Mouse (Mus musculus): Measurements from ENCODE around the gene Zp3.
A peak's percentile ranks its signal among the peaks of the same experiment; 100 is the strongest.

Zp3 gene

DNA sequence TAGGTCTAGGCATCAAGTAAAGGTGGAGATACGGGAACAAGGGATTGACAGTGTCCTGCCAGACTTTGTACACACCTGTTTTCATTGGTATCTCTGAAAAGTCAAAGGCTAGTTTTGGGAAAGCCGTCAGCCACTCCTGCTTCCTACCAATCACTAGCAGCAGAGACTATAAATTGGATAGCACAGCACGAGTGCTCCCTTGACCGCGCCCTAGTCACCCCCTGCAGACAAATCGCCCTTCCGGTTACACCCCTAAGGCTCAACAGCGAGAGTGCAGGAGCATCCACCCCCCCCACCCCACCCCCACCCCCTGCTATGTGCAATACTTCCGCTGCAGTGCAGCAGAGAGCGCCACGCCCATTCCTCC, 17.8 kb upstream of the Zp3 start:
- no peak for DNase-seq (ENCODE audit: low spot score)

DNA sequence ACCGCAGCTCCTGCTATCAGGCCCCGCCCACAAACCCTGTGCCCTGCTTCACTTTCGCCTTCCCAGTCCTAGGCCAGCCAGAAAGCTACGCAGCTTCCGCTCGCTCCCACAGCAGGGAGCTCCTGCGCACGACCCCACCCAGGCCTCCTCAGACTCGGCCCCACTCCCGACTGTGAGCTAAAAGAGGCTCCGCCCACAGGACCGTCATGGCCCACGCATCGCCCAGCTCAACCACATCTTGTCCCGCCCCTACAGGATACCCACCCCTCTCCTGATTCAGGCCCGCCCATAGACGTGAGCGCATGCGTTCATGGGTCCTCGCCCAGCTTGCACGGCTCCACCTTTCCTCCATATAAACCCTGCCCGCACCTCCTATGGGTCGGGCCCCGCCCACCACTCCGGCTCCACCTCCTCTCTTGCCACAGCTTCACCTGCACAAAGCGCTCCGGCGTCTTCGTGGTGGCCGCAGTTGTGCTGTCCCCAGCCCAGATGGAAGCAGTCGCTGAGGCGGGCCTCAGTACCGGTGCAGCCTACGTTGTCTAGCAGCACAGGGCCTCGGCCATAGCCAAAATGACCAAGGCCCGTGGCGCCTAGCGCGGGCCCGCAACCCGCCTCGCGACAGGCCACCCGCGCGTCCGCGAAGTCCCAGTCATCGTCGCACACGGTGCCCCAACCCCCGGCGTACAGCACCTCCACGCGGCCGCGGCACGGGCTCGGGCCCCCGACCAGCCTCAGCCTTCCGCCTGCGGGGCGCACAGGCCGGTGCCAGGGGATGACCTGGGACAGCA, 17.2 kb upstream of the Zp3 start:
- peak; percentile 98 for DNase-seq (ENCODE audit: low spot score)

GRCm38 (mm10) chr5:135963280-135963627, 16.6 kb upstream of the Zp3 start:
- DNase-seq (ENCODE audit: low spot score): no peak

DNA sequence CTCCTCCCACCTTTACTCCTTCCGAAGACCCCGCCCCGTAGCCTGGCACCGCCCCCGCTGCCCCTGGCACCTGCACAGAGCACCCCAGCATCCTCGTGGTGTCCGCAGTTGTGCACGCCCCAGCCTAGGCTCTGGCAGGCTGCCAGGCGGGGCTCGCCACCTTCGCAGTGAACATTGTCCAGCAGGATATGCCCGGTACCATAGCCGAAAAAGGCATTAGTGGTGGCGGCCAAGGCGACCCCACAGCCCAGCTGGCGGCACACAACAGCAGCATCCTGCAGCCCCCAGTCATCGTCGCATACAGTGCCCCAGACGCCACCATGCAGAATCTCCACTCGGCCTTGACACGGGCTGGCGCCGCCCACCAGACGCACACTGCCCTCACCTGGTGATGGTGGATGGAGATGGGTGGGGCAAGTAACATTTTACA, 14.4 kb upstream of the Zp3 start:
- DNase-seq (ENCODE audit: low spot score): no peak

DNA sequence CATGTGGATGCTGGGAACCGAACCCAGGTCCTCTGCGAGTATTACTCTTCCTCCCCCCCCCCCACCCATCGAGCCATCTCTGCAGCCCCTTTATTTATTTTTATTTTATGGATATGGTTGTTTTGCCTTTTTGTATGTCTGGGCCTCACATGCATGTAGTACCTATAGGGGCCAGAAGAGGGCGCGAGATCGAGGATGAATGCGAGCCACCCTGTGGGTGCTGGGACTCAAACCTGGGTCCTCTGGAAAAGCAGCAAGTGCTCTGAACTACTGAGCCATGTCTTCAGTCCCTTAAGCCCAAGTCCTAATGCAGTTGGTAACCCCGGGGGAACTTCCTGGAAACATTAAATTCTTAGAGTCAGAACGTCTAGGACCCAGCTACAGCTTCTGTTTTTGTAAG, 13.0 kb upstream of the Zp3 start:
- DNase-seq (ENCODE audit: low spot score): no peak

DNA sequence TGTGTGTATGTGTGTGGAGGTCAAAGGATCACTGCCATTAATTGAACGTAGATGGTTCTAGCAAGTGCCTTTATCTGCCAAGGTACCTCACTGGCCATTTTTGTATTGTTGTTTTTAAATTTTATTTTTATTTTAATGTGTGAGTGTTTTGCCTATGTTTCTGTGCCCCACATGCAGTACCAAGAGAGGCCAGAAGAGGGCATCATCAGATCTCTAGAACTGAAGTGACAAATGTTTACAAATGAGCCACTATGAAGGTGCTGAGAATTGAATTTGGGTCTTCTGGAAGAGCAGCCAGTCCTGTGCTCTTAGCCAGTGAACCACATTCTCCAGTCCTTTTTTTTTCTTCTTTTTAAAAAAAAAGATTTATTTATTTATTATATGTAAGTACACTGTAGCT, 11.1 kb upstream of the Zp3 start:
- DNase-seq (ENCODE audit: low spot score): no peak

DNA sequence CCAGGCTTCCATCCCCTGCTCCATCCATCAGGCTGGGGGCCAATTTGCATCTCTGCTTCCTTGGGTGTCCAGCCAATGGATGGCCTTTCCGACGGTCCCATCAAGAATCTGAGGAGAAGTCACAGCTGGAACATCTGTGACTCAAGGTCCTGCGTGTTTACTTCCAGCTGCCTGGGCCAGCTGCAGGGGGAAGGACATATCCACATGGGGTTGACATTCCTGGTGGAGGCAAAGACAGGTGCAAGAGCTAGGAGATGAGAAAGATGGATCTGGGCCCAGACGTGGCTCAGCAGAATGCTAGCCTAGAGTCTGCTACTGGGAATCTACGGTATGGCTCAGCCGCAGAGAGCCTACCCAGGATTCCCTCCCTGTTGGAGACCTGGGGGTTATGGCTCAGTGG, 9.7 kb upstream of the Zp3 start:
- DNase-seq (ENCODE audit: low spot score): no peak

GRCm38 (mm10) chr5:135971876-135972275, 8.0 kb upstream of the Zp3 start:
- DNase-seq (ENCODE audit: low spot score): no peak

DNA sequence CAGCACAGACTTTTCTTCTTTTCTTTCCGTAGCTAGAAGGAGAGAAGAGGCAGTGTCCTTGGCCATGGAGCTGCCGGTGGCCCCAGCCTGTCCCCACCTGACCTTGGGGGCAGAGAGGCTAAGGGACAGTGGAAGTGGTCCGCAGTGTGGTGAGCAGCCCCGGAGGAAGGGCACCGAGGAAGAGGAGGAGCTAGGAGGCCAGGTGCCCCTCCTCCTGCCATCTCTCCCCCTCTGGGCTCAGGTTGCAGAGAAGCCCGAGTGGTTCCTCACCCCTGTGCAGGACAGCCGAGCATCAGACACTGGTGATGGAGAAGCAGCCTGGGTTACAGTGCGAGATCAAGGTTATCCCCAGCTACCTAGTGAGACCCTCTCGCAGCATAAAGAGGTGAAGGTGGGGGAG, 5.5 kb upstream of the Zp3 start, which contains the start of gene Ssc4d:
Gene Ssc4d, minus strand, starts transcription at position 167 of the 400 bp plus-strand sequence.
- DNase-seq (ENCODE audit: low spot score): no peak

- no peak for DNase-seq (ENCODE audit: low spot score)
Measured at GRCm38 (mm10) chr5:135975893-135976668, 3.8 kb upstream of the Zp3 start.

DNA sequence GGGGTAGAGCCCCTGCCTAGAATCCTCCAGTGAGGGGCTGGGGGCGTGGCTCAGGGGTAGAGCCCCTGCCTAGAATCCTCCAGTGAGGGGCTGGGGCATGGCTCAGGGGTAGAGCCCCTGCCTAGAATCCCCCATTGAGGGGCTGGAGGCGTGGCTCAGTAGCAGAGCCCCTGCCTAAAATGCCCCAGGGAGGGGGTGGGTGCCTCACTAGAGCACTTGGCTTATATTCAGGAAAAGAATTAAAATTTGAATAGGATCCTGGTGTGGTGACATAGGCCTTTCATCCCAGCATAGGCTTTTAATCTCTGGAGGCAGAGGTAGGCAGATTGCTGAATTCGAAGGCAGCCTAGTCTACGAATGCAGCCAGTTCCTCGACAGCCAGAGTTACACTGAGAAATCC, 518 bp upstream of the Zp3 start:
- no peak for DNase-seq (ENCODE audit: low spot score)

DNA sequence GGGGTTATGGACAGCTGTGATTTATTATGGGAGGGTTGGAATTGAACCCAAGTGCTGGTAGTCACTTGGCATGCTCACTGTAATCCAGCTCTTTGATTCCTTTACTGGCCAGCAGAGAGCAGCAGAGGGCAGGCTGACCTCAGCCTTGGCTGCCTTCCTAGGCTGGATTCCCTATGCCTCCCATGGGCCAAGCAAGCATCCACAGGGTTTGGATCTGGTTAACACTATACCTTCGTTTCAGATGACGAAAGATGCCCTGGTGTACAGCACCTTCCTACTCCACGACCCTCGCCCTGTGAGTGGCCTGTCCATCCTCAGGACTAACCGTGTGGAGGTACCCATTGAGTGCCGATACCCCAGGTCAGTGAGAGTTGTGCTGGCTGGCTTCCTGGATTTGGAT, 2.5 kb downstream of the Zp3 start:
- no peak for DNase-seq (ENCODE audit: low spot score)

DNA sequence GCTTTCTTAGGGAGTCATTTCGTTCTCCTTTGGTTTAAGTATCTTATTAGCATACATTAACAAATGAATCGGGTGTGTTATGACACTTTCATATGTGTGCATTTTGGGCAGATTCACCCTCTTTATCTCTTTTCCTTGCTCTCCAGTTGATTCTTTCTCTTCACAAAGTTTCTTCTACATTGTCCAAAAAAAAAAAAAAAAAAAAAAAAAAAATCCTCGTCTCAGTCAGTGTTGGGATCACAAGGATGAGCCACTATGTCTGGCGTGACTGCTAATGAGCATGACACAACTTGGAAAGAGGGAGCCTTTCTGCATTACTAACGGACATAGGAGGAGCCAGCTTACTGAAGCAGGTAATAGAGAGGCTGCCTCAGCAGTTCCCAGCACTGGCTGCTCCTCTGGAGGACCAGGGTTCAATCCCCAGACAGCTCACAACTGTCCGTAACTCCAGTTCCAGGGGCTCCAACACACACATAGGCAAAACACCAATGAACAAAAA, 4.7 kb downstream of the Zp3 start:
- no peak for DNase-seq (ENCODE audit: low spot score)

DNA sequence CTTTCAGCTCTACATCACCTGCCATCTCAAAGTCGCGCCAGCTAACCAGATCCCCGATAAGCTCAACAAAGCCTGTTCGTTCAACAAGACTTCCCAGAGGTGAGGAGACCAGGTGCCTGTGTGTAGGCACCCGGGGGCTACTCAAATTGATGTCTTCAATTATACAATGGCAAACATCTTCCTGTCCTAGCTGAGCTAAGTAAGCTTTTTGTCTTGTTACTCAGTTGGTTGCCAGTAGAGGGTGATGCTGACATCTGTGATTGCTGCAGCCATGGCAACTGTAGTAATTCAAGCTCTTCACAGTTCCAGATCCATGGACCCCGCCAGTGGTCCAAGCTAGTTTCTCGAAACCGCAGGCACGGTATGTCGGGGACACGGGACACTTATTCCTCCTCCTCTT, 7.3 kb downstream of the Zp3 start:
- no peak for DNase-seq (ENCODE audit: low spot score)

DNA sequence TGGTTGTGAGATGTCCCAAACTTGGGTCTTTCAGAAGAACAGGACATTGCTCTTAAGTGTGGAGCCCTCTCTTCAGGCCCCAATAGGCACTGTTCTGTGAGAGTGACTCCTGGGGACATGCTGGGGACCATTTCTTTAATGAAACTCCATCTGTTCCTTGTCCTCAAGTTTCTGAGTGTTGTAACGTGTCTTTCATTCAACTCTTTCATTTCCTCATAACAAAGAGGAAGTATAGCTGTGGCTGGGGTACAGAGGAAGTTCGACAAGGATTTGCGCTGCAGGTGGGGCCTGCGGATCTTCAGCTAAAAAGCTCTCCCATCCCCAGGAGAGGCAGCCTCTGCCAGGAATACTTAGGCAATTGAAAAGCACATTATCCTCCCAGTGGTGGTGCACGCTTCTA, 10.7 kb downstream of the Zp3 start:
- no peak for DNase-seq (ENCODE audit: low spot score)

GRCm38 (mm10) chr5:135993381-135993965, 13.6 kb downstream of the Zp3 start:
- no peak for DNase-seq (ENCODE audit: low spot score)

- DNase-seq (ENCODE audit: low spot score): no peak
Measured at GRCm38 (mm10) chr5:135994335-135994724, 14.4 kb downstream of the Zp3 start.

GRCm38 (mm10) chr5:135994725-135995687, 15.1 kb downstream of the Zp3 start, which contains the start of gene Dtx2:
Gene Dtx2, plus strand, starts transcription at chr5:135994800.
- DNase-seq (ENCODE audit: low spot score): peak; percentile 86

GRCm38 (mm10) chr5:135996162-135996561, 16.3 kb downstream of the Zp3 start:
- no peak for DNase-seq (ENCODE audit: low spot score)

DNA sequence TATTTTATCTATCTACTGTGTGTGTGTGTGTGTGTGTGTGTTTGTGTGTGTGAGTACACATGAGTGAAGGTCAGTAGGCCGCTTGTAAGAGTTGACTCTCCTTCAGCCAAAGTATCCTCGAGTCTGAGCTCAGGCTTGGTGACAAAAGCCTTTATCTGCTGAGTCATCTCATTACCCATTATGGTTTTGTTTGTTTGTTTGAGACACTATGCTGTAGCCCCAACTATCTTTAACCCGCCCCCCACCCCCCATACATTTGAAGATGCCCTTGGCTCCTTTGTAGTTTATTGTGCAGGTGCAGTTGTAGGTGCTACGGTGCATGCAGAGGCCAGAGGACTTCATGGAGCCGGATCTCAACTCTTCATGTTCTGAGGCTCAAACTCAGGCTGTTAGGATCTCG, 21.3 kb downstream of the Zp3 start:
- no peak for DNase-seq (ENCODE audit: low spot score)

- no peak for DNase-seq (ENCODE audit: low spot score)
Measured at GRCm38 (mm10) chr5:136002325-136002724, 22.4 kb downstream of the Zp3 start.

GRCm38 (mm10) chr5:136002751-136003151, 22.9 kb downstream of the Zp3 start:
- no peak for DNase-seq (ENCODE audit: low spot score)
